Mouse (Mus musculus) frontal cortex, adult (tissue): ENCODE measurements around the gene Serpinh1.

Source experiments
- ATAC-seq: cut with Nextera tagmentation; 2 replicates; pipeline ENCODE4 v1.9.2; 2017; ENCODE audit warnings: mild to moderate bottlenecking, moderate library complexity, mixed read lengths; ENCODE audit not compliant: low TSS enrichment

Serpinh1 gene

DNA sequence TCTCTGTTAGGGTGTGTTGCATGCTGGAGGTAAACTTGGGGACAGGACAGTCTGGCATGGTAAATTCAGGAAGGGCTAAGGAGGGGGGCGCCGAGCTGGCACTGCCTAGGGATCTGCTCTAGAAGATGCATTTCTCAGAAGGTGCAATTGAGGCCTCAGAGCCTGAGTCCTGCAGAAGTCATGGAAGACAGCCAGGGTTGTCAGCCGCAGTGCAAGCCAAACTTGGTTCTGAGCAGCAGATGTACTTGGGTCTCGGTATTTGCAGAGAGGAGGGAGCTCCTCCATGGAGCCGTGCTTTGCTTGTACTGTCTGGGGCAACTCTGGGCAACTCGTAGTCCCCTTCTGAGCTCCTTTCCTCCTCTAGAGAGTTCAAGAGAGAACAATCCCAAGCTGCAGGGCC is 26.9 kb downstream of the Serpinh1 start:
- ATAC-seq = 0 out of 2 replicates have a peak, but pooled peaks have one; percentile 21

DNA sequence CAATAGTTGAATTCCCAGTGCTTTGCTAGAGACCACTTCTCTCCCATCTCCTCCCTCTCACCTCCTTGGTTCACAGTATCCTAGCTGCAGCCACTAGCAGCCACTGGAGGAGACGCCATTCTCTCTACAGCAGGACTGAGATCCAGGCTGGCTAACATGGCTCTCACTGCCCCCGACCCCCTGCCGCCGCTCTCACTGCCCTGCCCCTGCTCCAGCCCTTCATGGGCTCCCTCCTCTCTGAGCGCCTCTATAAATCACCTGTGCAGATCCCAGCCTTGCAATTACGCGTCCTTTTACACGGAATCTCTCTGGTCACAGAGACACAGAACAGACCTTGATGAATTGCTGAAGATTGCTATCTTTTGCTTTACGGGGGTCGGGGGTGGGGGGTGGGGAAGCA is 28.2 kb downstream of the Serpinh1 start:
- no peak for ATAC-seq

DNA sequence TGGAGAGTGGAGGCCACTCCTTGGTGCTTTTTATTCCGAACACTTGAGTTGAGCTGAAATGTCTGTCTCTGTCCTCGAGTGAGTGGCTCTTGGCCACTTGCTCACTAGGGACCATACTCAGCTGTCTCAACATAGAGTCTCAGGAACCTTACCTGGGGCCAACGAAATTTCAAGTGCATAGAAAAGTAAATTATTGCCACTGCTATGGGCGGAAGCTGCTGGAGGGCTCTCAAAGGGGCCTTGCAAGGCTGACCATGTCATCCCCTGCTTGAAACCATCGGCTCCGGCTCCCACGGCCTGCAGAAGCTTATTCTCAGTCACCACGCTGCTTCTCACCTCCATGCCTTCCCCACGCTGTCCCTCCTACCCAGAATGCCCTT is 29.7 kb downstream of the Serpinh1 start:
- ATAC-seq = no peak

DNA sequence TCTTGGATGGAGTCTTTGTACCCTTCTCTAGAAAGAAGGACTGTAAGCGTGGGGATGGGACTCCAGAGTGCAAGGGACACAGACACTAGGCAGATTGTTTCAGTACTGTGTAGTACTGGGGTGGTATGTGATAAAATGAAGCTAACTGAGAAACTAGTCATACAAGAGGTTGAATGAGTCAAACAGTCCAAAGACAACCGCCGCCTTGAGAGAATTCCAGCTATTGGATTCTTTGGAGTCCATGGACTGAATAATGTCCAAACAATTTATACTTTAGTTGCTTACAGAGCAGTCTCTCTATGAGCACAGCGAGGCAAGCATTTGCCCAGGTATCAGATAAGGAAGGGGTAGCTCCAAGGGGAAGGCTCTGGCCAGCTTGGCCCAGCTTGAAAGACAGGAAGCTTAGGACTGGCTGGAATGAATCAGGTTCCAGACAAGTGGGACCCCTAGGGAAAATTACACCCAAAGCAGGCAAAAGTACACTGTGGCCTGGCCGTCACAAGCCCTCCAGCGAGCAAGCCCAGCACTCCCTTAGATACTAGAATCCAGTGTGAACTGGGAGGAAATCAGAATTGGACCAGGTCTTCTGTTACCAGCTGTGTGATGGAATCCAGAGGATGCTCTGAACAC is 30.2 kb downstream of the Serpinh1 start:
- no peak for ATAC-seq

DNA sequence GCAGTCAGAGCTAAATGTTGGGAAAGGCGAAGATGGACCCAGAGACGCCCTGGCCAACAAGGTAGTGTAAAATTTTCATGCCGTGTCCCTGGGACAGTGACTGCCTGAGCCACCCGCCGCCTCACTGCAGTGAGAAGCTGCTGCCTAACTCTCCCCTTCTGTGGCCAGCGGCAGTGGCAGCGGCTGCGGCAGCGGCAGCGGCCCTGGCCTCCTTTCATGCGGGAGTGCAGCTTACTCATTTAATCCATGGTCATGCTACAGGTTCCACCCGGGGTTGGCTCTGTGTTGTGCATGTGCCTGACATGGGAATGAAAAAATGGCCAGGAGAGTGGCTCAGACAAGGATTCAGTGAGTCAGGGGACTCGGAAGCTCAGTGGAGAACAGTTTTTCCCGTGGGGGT is 32.5 kb downstream of the Serpinh1 start:
- ATAC-seq = no peak

DNA sequence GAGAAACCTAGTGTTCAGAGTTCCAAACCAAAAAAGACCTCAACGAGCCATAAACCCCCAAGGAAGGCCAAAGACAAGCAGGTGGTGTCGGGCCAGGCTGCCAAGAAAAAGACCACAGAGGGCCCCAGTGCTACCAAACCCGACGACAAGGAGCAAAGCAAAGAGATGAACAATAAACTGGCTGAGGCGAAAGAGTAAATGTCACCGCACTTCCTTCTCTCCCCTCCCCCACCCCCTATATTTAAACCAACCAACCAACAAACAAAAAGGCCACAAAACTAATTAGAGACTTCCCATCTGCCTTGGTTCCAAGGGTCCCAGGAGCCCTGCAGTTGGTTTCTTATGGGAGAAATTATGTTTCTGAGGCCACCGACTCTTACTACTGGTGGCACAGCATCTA is 35.6 kb downstream of the Serpinh1 start:
- no peak for ATAC-seq

DNA sequence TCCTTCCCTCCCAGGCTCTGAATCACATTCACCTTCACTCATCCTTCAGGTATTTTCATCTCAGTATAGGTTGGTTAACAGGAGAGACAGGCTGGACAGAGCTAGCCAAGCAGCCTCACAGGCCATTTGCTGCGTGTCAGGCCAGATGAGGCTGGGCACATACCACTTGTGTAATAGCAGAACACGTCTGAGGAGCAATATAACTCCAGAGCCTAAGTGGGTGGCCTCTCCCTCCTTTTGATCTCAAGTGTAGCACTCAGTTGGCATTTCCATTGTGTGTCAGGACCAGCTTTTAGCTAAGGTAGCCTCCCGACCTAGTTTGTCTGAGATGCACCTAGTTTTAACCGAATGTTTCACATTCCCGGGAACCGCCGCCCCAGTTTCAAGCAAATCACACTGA is 36.8 kb downstream of the Serpinh1 start:
- ATAC-seq = no peak

DNA sequence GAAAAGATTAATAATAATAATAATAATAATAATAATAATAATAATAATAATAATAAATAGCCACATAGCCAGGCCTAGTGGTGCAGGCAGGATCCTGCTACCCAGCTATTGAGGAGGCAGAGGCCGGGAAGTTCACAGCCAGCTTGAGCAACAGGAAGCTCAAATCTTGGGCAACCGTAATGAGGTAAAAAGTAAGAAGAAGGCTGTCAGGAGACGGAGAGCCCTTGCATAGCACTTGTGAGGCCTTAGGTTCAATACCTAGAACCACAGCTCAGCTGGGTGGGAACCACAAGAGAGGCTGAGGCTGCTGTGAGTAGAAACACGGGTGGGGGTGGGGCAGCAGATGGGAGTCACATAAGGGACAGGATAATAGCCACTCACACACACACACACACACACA is 38.5 kb downstream of the Serpinh1 start:
- ATAC-seq = no peak

DNA sequence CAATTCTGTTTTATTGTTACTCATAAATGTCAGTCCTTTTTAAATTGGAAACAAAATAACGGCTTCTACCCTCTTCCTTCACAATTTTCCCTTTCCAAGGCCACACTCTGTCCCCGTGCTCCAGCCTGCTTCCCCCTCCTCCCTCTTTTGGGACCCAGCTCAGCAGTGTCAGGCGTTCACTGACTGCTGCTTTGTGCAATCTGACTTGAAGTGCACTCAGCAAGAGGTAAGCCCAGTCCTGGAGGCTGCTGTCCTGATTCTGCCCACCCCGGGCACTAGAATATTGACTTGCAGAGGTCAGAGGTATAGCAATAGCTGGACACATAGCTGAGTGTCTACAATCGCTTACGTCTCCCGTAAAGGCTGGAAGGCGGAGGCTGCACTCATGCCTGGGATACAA is 39.8 kb downstream of the Serpinh1 start:
- ATAC-seq = no peak

DNA sequence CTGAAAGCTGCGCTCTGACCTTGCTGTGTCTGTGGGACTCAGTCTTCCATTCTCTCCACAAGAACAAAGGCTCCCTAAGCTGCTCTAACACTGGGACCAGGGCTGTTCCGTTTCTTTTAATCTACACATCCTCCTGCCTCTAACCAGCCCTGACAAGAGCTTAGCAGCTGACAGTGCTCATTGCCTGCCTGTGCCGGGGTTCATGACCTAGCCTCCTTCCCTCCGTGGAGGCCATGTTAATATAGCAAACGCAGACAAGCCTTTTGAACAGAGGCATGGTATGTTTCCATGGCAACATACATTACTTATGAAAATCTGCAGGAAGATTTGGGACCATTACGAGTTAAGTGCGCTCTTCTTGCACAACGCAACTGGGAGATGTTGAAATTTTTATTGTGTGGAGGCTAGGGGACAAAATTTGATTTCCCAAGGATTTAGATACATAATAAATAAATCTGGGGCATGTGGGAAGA is 40.3 kb downstream of the Serpinh1 start:
- ATAC-seq = no peak

DNA sequence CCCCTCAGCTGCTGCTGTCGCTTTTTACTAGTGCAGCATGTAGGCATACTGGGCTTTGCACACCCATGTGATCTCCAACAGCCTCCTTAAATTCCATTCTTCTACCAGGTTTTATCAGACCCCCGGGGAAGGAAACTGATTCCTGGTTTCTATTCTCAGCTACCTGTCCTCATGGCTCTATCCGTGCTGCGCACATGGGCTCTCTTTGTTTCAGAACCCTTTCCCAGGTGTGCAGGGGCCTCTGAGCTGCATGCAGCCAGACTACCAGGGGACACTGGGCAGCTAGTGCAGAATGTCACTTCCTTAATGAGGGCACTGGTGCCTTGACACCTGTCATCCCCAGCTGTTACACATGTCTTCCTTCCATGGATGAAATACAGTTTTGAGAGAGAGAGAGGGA is 41.0 kb downstream of the Serpinh1 start:
- ATAC-seq = no peak

DNA sequence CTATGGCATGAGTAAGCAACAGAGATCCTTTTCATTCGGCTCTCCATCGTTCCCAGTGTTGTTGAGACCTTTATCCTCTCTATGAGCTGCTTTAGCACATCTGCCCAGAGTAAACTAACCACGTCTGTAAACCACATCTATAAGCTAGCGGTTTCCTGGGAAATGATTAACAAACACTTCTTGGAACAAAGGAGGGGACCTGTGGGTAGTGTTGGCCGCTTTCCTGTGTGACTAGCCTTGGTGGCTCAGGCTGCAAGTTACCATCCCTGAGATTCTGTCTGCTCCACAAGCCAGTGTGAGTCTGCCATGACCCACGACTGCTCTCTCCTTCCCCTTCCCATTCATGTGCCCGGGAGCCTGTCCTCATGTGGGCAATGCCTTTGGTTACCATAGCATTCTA is 41.6 kb downstream of the Serpinh1 start:
- no peak for ATAC-seq

DNA sequence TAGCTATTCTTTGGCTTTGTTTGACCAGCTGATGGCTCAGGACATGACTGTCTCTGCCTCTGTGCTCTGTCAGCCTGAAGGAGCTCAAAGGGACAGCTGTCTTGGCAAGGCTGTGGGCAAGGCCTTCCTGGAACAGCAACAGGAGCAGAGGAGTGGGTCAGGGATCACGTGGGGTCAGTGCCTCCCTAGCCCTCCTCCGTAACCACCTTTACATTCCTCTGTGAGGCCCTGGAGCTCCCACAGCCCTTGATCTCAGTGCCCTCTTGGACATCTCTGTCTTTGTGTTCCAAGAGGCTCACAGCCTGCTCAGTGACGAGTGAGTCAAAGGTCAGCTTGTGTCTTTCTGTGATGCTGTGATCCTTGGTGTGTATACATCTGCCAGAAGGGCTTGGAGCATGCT is 46.4 kb downstream of the Serpinh1 start:
- ATAC-seq = no peak

DNA sequence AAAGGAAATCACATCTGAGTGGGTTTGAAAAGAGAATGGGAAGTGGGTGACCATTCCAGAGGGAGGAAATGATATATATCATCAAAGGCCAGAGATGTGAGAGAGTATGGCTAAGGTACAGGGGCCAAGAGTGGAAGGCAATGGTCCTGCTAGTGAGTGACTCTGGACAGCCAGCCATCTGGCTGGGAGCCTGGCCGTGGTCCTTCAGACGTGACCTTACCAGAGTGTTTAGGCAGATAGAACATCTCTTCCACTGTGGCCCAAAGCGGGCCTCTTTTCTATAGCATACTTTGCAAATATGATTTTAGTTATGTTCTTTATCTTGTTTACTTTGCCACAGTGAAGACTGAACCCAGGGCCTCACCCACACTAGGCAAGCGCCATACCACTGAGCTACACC is 47.4 kb downstream of the Serpinh1 start:
- no peak for ATAC-seq

DNA sequence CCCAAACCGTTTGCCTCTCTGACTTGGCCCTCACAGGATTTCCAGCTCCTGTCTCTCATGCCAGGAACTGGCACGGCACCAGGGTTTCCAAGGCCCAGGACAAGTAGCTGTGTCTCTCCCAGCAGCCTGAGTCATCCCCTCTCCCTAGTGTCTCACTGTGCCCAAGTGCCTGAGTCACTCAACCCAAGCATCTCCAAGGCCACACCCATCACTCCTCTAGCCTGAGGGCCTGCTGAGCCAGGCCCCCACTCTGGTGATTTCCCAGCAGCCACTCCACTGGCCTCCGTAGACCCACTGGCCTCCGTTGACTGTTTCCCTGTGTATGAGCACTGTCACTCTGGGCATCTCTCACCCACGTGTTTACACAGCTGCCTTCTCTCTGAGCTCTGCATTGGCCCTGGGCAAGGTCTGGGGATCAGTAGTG is 48.1 kb downstream of the Serpinh1 start:
- peak; percentile 72 for ATAC-seq

DNA sequence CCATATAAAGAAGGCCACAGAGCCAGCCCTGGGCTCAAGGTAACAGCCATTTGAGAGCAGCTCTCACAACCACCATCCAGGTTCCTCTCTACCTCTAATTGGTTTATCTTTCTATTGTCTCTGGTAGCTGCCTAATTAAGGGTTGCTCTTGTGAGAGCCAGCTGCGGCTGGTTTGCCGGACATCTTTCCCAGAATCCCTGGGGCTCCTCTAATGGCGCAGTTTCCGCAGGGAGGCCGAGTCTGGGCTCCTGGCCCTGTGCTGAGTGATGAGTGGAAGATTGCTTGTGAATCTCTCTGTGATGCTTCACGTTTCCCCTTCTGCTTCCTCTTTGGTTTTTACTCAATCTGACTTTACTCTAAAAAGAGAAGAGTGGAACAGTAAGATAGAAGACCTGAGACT is 49.0 kb downstream of the Serpinh1 start:
- no peak; the same call in 1 of the 2 replicates for ATAC-seq

DNA sequence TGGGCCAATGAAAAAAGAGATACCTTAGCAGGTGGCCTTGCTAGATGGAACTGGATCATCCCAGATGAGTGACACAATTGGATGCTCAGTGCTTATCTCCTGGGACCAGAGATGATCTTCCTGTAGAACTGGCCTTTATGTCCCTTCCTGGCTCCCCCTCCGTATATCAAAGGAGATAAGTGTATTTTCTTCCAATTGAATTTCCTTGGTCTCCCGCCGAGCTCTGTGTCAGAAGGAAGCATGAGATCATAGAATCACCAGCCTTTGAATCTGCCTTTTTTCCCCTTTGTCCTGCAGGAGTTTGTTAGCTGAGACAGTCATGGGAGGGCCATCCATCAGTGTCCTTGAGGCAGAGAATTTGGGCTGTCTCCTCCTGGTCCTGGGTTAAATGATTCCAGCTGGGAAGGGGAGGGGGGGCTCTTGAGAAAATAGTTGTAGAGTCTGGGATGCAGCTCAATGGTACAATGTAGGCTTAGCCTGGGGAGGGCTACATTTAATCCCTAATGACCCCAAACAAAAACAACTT is 52.3 kb downstream of the Serpinh1 start:
- no peak for ATAC-seq
